Mouse (Mus musculus): ENCODE results near the gene Rtp1. TPM values are rescaled to one million over a fixed set of nuclear protein-coding genes. Genes with fewer than 3 reads are reported as not detected.

Rtp1 gene
- polyA plus RNA-seq, 1 experiment from 2014 or later = 0.87 TPM

- no peaks in the 10 kb centered on the region for H3K9me3 ChIP-seq
- no peak overlapping the region for H3K4me3 ChIP-seq
- no peak overlapping the region for H3K27ac ChIP-seq
- 45% methylated on average over 7 of the region's 7 CpGs for WGBS
- H3K9ac ChIP-seq = no peak overlapping the region
- no peaks in the 10 kb centered on the region for H3K36me3 ChIP-seq
- H3K4me2 ChIP-seq = no peak overlapping the region
- no peaks in the 10 kb centered on the region for H3K27me3 ChIP-seq
- H3K4me1 ChIP-seq = no peaks in the 10 kb centered on the region
- no peak for ATAC-seq (ENCODE audit: insufficient number of reproducible peaks, insufficient read depth, low FRiP score, low TSS enrichment, low read depth)
Measured at GRCm38 (mm10) chr16:23458906-23459588, 30.1 kb downstream of the Rtp1 start.

- H3K9ac ChIP-seq = no peak overlapping the region
- 90% methylated on average over 4 of the region's 4 CpGs for WGBS
- no peak overlapping the region for H3K27ac ChIP-seq
- no peaks in the 10 kb centered on the region for H3K9me3 ChIP-seq
- no peak overlapping the region for H3K4me3 ChIP-seq
- H3K4me1 ChIP-seq = no peaks in the 10 kb centered on the region
- H3K27me3 ChIP-seq = no peaks in the 10 kb centered on the region
- H3K36me3 ChIP-seq = no peaks in the 10 kb centered on the region
- no peak overlapping the region for H3K4me2 ChIP-seq
- ATAC-seq (ENCODE audit: insufficient number of reproducible peaks, insufficient read depth, low FRiP score, low TSS enrichment, low read depth) = no peak
Measured at GRCm38 (mm10) chr16:23463671-23464347, 34.9 kb downstream of the Rtp1 start.

DNA sequence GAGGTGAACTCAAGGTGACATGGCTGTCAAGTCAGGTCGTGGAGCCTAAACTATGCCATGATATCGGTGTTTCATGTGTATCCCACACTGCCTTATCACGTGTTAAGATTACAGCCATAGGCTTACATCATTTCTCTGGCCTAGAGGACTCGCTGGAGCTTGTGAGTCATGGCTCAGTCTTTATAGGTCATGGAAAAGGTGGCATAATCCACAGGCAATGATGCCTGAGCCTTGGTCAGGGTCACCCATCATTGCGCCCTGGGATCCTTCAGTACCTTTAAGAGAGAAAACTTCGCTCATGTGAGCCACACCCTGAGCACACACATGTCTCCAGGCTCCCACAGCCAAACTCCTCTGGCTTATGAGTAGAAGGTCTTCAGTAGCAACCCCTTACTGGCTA lies 42.6 kb downstream of the Rtp1 start:
- Histone ChIP-seq H3K4me1 (no peaks in the 10 kb centered on the region), H3K9me3 (no peaks in the 10 kb centered on the region), H3K9ac (no peak overlapping the region), H3K27me3 (no peaks in the 10 kb centered on the region), H3K27ac (no peak overlapping the region), H3K4me2 (no peak overlapping the region), H3K4me3 (no peak overlapping the region), H3K36me3 (no peaks in the 10 kb centered on the region)
- WGBS = 91% methylated on average over 6 of the region's 6 CpGs
- ATAC-seq (ENCODE audit: insufficient number of reproducible peaks, insufficient read depth, low FRiP score, low TSS enrichment, low read depth) = no peak

DNA sequence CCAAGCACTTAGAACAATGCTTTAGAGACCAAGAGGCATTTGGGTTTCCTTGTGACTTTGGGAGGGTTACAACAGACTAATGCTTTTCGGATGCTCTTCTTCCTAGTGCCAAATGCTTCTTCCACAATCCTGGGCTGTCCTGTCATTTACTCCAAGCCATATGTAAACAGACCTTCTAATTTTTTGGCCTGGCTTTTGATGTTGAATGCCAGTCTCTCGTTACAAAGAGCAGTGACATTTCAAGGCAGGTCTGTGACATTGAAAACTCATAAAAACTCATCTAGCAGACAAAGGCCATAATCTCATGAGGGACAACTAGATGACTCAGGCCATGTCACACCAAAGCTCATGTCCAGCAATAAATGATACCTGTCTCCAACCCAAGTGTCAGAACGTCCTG lies 43.1 kb downstream of the Rtp1 start:
- no peaks in the 10 kb centered on the region for H3K36me3 ChIP-seq
- no peak overlapping the region for H3K4me2 ChIP-seq
- H3K9me3 ChIP-seq = no peaks in the 10 kb centered on the region
- H3K27ac ChIP-seq = no peak overlapping the region
- no peak overlapping the region for H3K4me3 ChIP-seq
- no peaks in the 10 kb centered on the region for H3K27me3 ChIP-seq
- 64% methylated on average over 3 of the region's 3 CpGs for WGBS
- H3K4me1 ChIP-seq = no peaks in the 10 kb centered on the region
- H3K9ac ChIP-seq = no peak overlapping the region
- ATAC-seq (ENCODE audit: insufficient number of reproducible peaks, insufficient read depth, low FRiP score, low TSS enrichment, low read depth) = no peak

- H3K4me2 ChIP-seq = no peak overlapping the region
- H3K4me3 ChIP-seq = no peak overlapping the region
- H3K4me1 ChIP-seq = no peaks in the 10 kb centered on the region
- H3K27me3 ChIP-seq = no peaks in the 10 kb centered on the region
- no peaks in the 10 kb centered on the region for H3K36me3 ChIP-seq
- H3K9ac ChIP-seq = no peak overlapping the region
- H3K27ac ChIP-seq = no peak overlapping the region
- ATAC-seq (ENCODE audit: insufficient number of reproducible peaks, insufficient read depth, low FRiP score, low TSS enrichment, low read depth) = no peak
- 78% methylated on average over 4 of the region's 4 CpGs for WGBS
- no peaks in the 10 kb centered on the region for H3K9me3 ChIP-seq
Measured at GRCm38 (mm10) chr16:23475651-23476050, 46.7 kb downstream of the Rtp1 start.

GRCm38 (mm10) chr16:23476598-23476997 lies 47.7 kb downstream of the Rtp1 start:
- ATAC-seq (ENCODE audit: insufficient number of reproducible peaks, insufficient read depth, low FRiP score, low TSS enrichment, low read depth) = no peak
- Histone ChIP-seq H3K4me3 (no peak overlapping the region), H3K9me3 (no peaks in the 10 kb centered on the region), H3K4me1 (no peaks in the 10 kb centered on the region), H3K9ac (no peak overlapping the region), H3K27me3 (no peaks in the 10 kb centered on the region), H3K36me3 (no peaks in the 10 kb centered on the region), H3K27ac (no peak overlapping the region), H3K4me2 (no peak overlapping the region)

DNA sequence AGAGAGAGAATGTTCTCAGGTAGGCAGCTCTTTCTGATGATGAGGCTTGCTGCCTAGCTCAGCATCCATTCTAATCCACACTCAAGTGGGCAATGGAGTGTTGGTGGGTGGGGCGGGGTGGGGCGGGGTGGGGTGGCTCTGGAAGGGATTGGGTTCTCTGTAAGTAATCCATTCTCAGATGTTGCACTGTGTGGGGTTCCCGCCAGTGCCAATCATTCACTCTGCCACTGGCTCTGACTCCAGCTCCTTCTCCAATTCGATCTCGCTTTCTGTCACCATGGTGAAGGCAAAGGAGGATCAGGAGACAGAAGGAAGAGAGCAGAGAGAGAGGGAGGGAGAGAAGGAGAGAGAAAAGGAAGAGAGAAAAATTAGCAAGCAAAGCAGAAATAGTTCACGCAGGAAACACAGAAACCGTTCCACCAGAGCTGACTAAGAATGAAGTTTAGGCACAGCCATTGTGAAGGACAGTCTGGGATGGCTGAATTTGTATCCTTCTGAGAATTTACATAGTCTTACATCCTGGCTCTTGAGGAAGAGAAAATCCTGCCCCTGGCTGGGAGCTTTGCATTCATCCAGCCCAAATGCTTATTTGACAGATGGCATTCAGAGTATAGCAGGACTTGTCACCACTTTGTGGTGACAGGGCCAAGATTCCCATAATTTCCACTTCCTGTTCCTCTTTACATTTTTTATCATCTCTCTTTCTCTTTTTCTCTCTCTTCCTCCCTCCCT lies 51.1 kb downstream of the Rtp1 start:
- no peaks in the 10 kb centered on the region for H3K27me3 ChIP-seq
- ATAC-seq (ENCODE audit: insufficient number of reproducible peaks, insufficient read depth, low FRiP score, low TSS enrichment, low read depth) = no peak
- H3K4me2 ChIP-seq = no peak overlapping the region
- no peaks in the 10 kb centered on the region for H3K9me3 ChIP-seq
- no peak overlapping the region for H3K4me3 ChIP-seq
- no peaks in the 10 kb centered on the region for H3K4me1 ChIP-seq
- no peak overlapping the region for H3K27ac ChIP-seq
- no peak overlapping the region for H3K9ac ChIP-seq
- WGBS = 75% methylated on average over 7 of the region's 7 CpGs
- H3K36me3 ChIP-seq = no peaks in the 10 kb centered on the region

- no peaks in the 10 kb centered on the region for H3K27me3 ChIP-seq
- WGBS = 72% methylated on average over 3 of the region's 3 CpGs
Measured at GRCm38 (mm10) chr16:23482218-23482617, 53.3 kb downstream of the Rtp1 start.

DNA sequence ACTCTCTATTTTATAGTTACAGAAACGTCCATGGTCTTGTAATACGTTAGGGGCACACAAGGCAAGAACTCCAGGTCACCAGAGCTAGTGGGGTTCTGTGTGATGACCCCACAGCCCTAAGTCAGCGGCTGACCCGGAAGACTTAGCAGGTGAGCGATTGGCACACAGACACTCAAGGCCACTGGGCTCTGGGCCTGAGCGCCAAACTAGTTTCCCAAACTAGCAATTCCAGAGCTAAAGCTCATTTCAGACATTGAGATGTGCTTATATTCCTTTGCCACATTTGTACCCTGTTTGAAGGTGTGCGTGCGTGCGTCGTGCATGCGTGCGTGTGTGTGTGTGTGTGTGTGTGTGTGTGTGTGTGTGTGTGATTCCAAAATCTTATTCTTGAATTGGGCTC lies 53.9 kb downstream of the Rtp1 start:
- ATAC-seq (ENCODE audit: insufficient number of reproducible peaks, insufficient read depth, low FRiP score, low TSS enrichment, low read depth) = no peak
- Histone ChIP-seq H3K27ac (no peak overlapping the region), H3K9me3 (no peaks in the 10 kb centered on the region), H3K4me3 (no peak overlapping the region), H3K36me3 (no peaks in the 10 kb centered on the region), H3K27me3 (no peaks in the 10 kb centered on the region), H3K4me2 (no peak overlapping the region), H3K4me1 (no peaks in the 10 kb centered on the region), H3K9ac (no peak overlapping the region)
- 94% methylated on average over 12 of the region's 12 CpGs for WGBS

More at GRCm38 (mm10) chr16:23482218-23482617, 53.3 kb downstream of the Rtp1 start:
- Histone ChIP-seq H3K4me1 (no peaks in the 10 kb centered on the region), H3K4me3 (no peak overlapping the region), H3K4me2 (no peak overlapping the region), H3K36me3 (no peaks in the 10 kb centered on the region), H3K9me3 (no peaks in the 10 kb centered on the region), H3K27ac (no peak overlapping the region), H3K9ac (no peak overlapping the region)
- ATAC-seq (ENCODE audit: insufficient number of reproducible peaks, insufficient read depth, low FRiP score, low TSS enrichment, low read depth) = no peak

GRCm38 (mm10) chr16:23483292-23483691 lies 54.4 kb downstream of the Rtp1 start:
- no peak overlapping the region for H3K27ac ChIP-seq
- no peaks in the 10 kb centered on the region for H3K27me3 ChIP-seq
- no peaks in the 10 kb centered on the region for H3K4me1 ChIP-seq
- 79% methylated on average over 10 of the region's 10 CpGs for WGBS
- no peak overlapping the region for H3K4me3 ChIP-seq
- H3K36me3 ChIP-seq = no peaks in the 10 kb centered on the region
- no peak overlapping the region for H3K4me2 ChIP-seq
- no peak overlapping the region for H3K9ac ChIP-seq
- ATAC-seq (ENCODE audit: insufficient number of reproducible peaks, insufficient read depth, low FRiP score, low TSS enrichment, low read depth) = no peak
- no peaks in the 10 kb centered on the region for H3K9me3 ChIP-seq

All from embryonic facial prominence, embryonic 13.5 days (tissue).